Mouse (Mus musculus): ENCODE data around the gene Gm6685.
"Not testable (repeated sequence)": the region's sequence is repeated elsewhere in the genome, so short reads cannot be mapped to it uniquely, and the experiment has no call there.

Gene Gm6685

DNA sequence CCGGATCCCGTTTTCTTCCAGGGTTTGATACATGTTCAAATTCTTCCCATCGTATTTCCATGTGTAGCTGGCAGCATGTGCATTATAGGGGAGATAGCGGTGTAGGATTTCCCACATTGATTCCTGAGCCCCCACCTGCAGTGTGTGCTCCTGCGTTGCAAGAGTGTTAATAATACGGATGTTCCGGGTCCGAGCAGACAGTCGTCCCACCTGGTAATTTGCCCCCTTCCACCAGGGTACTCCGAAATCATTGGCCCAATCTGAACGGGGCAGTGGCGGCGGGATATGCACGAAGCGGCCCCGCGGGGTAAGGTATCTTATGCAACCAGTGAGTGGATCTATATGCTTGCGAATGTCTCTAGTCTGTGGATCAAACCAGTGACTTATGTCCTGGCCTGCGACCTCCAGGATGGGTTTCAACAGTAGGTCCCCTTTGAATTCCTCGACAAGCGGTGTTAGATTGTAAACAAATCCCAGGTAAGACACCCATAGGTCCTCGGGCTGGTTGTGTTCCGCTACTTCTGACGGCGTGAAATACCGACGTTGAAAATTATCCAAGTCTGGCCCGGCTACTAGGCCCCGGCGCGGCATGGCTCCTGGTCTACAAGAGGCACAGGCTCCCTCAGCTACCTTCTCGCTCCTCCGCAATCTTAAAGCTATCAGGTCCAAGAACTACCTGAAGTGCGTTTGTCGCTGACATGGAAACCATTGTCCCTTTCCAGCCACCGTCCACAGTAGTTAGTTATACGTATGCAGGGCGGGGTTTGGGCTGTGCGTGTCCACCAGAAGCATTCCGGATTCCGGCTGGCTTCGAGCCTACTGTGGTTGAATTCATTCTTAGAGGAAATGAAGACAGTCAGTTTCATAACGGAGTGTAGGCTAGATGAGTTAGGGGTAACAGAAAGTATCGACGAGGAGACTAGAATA, at the start of gene Gm6685:
Gene Gm6685 (minus strand): TSS at position 644 of the 927 bp plus-strand sequence.
- not testable (repeated sequence) for DNase-seq (ENCODE audit: low spot score in 2 of 2)

DNA sequence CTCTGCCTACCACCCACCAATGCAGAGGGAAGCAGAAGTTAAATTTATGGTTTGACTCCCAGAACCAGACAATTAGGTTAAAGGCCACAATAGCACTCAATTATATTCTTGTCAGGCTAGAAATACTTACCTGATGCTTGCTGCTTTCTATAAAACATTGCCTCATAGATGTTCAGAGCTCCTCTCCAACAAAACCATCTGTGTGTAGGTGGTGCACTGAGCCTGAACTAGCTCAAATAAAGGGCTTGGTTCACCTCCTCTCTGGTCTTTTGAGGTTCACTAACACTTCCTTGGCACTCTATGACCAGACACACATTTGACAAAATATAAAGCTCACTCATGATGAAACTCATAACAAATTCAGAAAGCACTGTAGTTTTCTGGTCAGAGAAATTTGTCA, 36.2 kb upstream of the Gm6685 start:
- no peak for DNase-seq (ENCODE audit: low spot score in 2 of 2)

- DNase-seq (ENCODE audit: low spot score in 2 of 2) = no peak
Measured at GRCm38 (mm10) chr11:28374636-28375035, 35.0 kb upstream of the Gm6685 start.

- DNase-seq (ENCODE audit: low spot score in 2 of 2) = not testable (repeated sequence)
Measured at GRCm38 (mm10) chr11:28371381-28371780, 31.7 kb upstream of the Gm6685 start.

DNA sequence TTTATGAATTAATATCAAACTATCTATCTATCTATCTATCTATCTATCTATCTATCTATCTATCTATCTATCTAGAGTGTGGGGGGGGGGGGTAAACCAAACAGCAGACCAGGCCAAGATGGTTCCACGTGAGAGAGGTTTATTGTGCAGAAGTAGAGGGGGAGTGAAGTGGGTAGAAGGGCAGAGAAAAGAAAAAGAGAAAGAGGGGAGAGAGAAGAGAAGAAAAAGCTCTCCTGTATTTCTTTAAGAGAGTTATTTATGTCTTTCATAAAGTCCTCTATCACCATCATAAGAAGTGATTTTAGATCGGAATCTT, 26.2 kb upstream of the Gm6685 start:
- no peak for DNase-seq (ENCODE audit: low spot score in 2 of 2)

GRCm38 (mm10) chr11:28365209-28365928, 25.7 kb upstream of the Gm6685 start:
- DNase-seq (ENCODE audit: low spot score in 2 of 2) = peak; percentile 89 to 91

- no peak for DNase-seq (ENCODE audit: low spot score in 2 of 2)
Measured at GRCm38 (mm10) chr11:28343465-28343864, 3.8 kb upstream of the Gm6685 start.

DNA sequence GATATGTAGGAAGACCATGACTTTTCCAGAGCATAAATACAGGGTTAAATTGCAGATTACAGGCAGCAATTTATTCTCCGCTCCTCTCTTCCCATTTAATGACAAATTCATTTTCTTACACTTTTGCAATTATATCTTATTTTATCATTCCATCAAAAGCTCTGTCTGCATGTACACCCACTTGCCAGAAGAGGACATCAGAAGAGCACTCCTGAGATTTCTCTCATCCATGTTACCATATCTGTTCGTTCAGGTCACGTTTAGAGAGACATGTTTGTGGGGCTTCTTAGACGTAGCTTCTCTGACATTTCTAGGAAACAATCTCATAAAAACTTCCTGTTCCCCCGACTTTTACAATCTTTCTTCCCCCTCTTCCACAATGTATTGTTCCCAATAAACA, 2.2 kb upstream of the Gm6685 start:
- no peak for DNase-seq (ENCODE audit: low spot score in 2 of 2)

GRCm38 (mm10) chr11:28327878-28328277, 11.8 kb downstream of the Gm6685 start:
- DNase-seq (ENCODE audit: low spot score in 2 of 2) = no peak

GRCm38 (mm10) chr11:28313396-28313795, 26.3 kb downstream of the Gm6685 start:
- DNase-seq (ENCODE audit: low spot score in 2 of 2) = no peak

DNA sequence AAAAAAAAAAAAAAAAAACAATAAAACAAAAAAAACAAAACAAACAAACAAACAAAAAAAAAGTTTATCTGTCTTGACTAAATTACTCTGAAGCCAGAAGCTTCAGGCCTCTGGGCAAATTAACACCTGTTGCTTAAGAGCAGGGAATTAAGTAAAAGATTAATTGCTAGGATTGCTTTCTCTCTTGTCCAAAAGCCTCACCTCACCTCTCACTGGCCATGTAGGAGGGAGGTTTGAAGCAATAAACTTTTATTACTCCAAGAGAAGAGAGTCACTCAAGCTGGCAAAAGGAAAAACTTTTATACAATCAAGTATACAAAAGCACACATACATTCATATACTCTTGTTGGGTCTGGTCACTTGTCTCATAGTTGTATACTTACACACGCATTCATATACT, 31.9 kb downstream of the Gm6685 start:
- no peak for DNase-seq (ENCODE audit: low spot score in 2 of 2)

GRCm38 (mm10) chr11:28290440-28290839, 49.2 kb downstream of the Gm6685 start:
- DNase-seq (ENCODE audit: low spot score in 2 of 2) = no peak
